Mouse (Mus musculus) cerebellum, postnatal 10 days (tissue): ENCODE results near the gene Wnt10a.
"Not testable (repeated sequence)": the region's sequence is repeated elsewhere in the genome, so short reads cannot be mapped to it uniquely, and the experiment has no call there.

Source experiments
- DNase-seq, 2 experiments: peaks; one replicate each; pipeline ENCODE4 v3.0.0; 2021; ENCODE audit warnings: mixed read lengths in 2 of 2

The Wnt10a gene

DNA sequence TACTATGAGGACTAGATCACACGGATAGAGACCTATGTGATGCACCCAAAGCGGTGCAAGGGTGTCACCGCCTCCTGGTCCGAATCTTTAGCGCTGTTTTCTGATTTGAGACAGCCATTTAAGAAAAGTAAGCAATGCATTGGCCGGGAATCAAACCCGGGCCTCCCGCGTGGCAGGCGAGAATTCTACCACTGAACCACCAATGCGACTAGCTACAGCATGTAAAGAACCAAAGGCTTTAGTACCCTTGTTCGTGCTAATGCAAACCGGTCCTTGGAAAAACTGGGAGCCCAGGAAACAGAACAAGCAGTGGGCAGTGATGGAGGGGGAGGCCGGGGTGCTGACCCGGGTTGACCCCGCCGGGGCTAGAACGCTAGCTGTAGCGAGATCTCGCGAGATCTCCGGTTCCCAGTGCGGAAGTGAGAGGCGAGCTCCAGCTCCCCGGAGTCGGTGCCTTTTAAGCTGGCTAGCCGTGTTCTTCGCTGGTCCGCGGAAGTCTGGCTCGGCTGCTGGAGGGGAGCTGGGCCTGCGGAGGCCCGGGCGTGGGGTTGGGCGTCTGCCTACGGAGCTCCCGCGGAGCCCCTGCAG, 25.4 kb downstream of the Wnt10a start:
- DNase-seq, result peak; percentile 96

DNA sequence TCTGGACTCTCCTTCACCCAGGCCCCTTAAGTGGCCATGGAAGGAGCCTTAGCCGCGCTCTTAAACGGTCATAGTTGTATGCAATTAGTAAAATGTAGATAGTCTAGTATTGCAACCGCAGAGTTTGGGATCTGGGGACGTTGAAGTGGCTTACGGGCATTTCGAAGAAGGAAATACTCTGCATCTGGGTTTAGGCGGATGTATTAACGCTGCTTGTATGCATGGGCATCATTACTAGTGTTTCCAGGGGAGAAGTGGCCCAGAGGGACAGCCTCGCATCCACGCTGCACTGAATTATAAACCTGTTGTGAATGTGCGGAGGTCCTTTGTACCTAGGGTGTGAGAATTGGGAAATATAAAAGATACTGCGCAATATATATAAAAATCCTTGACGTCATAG, 25.9 kb downstream of the Wnt10a start:
- no peak for DNase-seq

DNA sequence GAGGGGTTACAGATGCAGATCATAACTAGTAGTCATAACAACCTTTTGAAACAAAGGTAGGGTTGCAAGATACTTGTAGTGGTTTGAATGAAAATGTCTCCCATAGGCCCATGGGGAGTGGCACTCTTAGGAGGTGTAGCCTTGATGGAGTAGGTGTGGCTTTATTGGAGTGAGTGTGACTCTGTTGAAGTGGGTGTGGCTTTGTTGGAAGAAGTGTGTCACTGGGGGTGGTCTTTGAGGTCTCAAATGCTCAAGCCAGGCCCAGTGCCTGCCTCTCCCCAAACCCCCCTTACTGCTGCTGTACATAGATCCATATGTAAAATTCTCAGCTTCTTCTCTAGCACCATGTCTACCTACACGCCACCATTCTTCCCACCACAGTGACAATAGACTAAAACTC, 27.2 kb downstream of the Wnt10a start:
- no peak for DNase-seq

DNA sequence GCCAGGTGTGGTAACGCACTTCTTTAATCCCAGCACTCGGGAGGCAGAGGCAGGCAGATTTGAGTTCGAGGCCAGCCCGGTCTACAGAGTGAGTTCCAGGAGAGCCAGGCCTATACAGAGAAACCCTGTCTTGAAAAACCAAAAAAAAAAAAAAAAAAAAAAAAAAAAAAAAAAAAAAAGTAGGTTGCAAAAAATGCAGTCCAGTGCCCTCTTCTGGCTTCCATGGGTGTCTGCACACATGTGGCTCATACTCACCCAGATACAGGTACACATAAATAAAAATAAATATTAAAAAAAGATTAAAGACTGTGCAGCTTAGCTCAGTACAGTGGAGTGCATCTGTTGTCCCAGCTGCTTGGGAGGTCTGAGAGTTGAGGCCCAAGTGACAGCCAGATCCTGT, 32.3 kb downstream of the Wnt10a start:
- DNase-seq, result not testable (repeated sequence)

DNA sequence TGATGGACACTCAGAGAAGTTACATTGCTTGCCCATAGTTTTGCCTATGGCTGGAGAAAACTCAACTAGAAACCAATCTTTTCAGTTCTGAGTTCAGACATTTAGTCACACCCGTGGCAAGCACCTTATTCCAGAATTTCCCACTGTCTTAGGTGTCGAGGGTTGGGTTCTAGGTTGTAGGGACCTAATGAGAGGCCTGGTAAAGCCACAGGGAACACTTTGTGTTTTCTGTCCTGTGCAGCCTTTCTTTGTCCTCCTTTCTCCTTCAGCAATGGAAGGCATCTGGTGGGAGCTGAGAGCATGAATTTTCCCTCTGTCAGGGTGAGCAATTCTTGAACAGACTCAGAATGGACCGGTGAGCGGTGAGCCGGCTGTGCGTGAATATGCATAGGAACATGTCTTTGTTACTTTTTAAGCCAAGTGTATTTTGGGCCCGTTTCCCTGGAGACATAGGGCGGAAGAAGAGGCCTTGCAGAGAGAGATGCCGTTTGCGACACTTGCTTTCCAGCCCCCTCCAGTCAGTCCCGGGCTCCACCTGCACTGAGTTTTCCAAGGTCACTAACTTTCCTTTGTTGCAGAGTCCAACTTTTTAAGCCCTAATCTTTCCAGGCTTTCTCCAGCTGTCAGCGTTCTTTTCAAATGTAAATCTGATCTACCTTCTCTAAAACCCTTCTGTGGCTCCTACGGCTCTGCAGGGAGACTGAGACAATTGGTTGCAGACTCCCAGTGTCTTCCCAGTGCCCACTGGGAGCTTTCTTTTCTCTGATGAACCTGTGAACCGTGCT, 33.4 kb downstream of the Wnt10a start:
- no peak for DNase-seq

DNA sequence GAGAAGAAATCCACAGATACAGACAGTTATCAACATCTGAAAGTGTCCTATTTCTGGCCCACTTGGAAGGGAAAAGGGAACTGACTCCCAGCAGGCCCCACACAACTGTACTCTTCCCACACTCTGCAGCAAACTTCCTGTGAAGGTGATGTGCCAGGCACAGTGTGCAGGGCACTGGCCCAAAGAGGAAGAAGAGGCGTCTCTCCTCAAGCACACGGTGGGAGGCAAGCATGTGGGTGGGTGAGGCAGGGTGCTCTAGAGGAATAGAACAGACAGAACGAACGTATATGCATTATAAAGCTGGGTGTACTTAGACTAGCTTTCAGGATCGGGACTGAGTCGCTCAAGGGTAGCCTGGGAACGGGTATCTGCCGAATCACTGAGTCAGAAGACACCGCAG, 38.7 kb downstream of the Wnt10a start:
- no peak for DNase-seq

DNA sequence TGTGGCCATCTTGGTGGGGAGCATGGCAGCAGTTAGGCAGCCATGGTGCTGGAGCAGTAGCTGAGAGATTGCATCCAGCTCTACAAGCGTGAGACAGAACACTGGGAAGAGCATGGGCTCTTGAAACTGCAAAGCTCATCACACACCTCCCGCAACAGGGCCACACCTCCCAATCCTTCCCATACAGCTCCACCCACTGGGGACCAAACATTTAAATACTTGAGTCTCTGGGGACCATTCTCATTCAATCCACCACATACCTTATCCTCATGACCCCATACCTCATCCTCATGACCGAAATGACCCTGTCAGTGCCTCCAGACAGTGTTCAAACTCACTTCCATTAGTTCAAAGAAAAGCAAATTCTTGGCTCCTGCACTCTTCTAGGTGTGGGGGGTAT, 41.9 kb downstream of the Wnt10a start:
- no peak for DNase-seq

DNA sequence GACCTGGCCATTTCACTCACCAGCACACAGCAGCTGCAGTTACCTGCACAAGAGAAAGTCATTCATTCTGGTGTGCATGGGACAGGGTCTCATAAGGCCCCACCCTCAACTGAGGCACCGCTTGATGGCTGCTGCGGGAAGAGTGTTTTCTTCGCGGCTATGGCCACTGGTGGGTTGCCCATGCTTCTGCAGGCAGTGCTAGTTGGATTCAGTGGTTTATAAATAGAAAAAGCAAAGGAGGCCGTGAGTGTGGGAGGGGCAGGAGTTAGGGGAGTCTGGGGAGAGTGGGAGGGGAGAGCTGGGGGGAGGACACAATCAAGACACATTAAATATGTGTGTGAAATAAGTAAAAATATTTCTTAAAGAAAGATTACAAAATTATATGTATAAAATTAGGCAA, 51.8 kb downstream of the Wnt10a start:
- no peak for DNase-seq

DNA sequence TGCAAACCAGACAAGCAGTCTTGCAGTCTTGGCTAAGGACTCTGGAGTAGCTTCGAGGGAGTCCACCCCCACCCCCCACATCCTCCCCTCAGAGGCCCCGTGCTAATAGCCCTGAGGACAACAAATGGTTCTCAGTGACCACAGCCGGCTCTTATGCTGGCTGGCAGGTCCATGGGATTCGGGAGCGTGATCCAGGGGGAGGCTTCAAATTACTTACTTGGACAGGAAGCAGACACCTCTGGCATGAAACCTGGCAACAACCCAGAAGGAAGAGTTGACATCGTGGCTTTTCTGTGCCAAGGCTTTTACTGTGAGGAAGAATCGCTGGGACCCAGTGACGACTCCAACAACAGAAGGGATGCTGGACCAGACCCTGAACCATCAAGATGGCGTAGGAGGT, 55.0 kb downstream of the Wnt10a start:
- DNase-seq, result peak in 1 of 2 experiments; percentile 17

DNA sequence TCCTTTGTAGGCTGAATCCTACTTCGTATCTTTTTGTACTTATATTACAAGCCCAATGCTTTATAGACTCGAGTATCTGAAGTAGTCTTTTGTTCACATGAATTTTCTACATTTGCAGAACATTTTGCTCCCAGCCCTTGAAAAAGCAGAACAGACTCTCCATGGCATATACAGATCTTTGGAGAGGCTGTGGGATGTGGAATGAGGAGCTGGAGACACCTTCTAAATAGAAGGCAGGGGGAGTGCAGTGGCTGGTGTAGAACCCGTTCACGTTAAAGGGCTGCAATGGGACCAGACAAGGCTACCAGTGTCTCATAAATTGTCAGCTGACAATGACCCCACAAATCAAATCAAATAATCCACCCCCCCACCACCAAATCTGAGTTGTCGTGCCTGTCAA, 57.6 kb downstream of the Wnt10a start:
- no peak for DNase-seq

DNA sequence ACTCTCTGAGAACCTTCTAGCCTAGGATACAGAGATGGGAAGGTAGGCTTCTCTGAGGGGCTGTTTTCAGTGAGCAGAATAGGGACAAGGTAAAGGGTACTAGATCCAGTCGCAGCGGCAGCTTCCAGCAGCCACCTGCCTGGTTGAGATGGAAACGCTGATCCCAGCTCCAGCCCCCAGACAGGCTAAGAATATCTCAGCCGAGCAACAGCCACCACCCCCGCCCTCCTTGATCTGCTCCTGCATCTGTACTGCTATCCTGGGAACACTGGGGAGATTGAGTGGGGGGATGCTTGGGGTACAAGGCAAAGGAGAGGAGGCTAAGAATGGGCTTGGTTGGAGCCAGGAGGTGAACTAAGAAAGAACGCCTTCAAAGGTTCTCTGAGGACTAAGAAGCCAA, 58.9 kb downstream of the Wnt10a start:
- DNase-seq, result no peak

DNA sequence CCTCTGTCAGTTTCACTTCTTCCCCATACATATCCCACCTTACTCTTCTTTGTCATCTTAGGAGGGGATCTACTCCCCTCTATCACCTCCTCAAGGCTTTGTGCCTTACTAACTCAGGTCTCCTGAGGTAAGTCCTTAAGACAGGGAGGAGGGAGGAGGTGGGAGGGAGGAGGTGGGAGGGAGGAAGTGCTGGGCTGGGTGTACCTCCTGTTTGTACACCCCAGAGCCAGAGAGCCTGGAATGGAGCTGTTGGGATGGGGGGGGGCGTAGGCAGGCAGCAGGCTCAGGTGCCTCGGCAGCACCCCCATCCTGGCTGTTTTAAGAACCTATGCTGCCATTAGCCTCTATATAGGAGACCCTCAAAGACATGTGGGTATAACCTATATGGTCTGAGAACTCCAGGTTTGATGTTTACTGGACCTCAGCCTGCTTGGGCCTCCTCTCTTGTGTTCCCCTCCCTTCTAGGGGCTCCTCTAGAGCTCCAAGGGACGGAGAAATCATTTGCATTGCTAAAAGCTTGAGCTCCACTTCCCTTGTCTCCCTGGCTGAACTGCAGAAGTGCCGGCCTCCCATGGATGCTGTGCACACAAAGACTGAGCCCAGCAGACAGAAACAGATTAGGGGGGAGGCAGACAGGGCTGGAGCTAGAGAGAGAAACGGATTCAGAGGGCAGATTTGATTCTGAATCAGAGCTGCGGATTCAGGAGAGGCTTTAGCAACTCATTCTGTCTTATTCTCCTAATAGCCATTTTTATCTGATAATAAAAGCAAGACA, 59.9 kb downstream of the Wnt10a start:
- DNase-seq, result no peak
